Mouse (Mus musculus) forebrain, postnatal 0 days (tissue): Measurements from ENCODE around the gene Icosl. TPM values are rescaled to one million over a fixed set of nuclear protein-coding genes. Genes with fewer than 3 reads are reported as not detected.

Experiments
- ATAC-seq: fragments of 200-750 bp; cut with Nextera tagmentation; 2 replicates; pipeline ENCODE4 v1.8.0; 2017; ENCODE audit warnings: mild to moderate bottlenecking, moderate library complexity
- DNase-seq: peaks from one replicate; pipeline ENCODE4 v3.0.0-alpha.2; 2015
- H3K27ac ChIP-seq: fragments of 300-500 bp; sonication (generic); 2 replicates; pipeline ENCODE4 v1.5.1; 2014; ENCODE audit warnings: low read depth, mild to moderate bottlenecking, antibody characterized with exemption, low read length, moderate library complexity, mixed read lengths
- H3K27me3 ChIP-seq: fragments of 300-500 bp; sonication (generic); 2 replicates; pipeline ENCODE4 v1.6.1; 2014; ENCODE audit warnings: mild to moderate bottlenecking, low read length, mixed read lengths; ENCODE audit not compliant: insufficient read depth
- H3K36me3 ChIP-seq: fragments of 300-500 bp; sonication (generic); 2 replicates; pipeline ENCODE4 v1.6.1; 2014; ENCODE audit warnings: mild to moderate bottlenecking, moderate library complexity; ENCODE audit not compliant: insufficient read depth
- H3K4me1 ChIP-seq: fragments of 300-500 bp; sonication (generic); 2 replicates; pipeline ENCODE4 v1.6.1; 2014; ENCODE audit warnings: antibody characterized with exemption; ENCODE audit not compliant: insufficient read depth
- H3K4me2 ChIP-seq: fragments of 300-500 bp; sonication (generic); 2 replicates; pipeline ENCODE4 v1.6.1; 2014; ENCODE audit warnings: low read depth, mild to moderate bottlenecking, moderate library complexity
- H3K4me3 ChIP-seq: fragments of 300-500 bp; sonication (generic); 2 replicates; pipeline ENCODE4 v1.5.1; 2014; ENCODE audit warnings: low read depth, low read length, mixed read lengths
- H3K9ac ChIP-seq: fragments of 300-500 bp; sonication (generic); 2 replicates; pipeline ENCODE4 v1.6.1; 2014; ENCODE audit warnings: mild to moderate bottlenecking
- H3K9me3 ChIP-seq: fragments of 300-500 bp; sonication (generic); 2 replicates; pipeline ENCODE4 v1.6.1; 2016; ENCODE audit warnings: low read length
- CTCF ChIP-seq: sonication (generic); IDR thresholded peaks from 2 replicates; pipeline ENCODE4 v1.5.1; 2016; ENCODE audit warnings: antibody characterized with exemption, control low read depth, low read depth
- WGBS: fragments of 180-500 bp; shearing (Covaris S2); extraction: QIAGEN DNeasy Blood & Tissue Kit; methylation state at CpG from one replicate; pipeline ENCODE4 v1.1.7; 2014; 5-methylcytosine and 5-hydroxymethylcytosine counted together
- polyA plus RNA-seq: library from polyadenylated mRNA; unstranded; fragments of >200 nt; fragmentation: Nextera tagmentation; extraction: Ambion mirVana; gene quantifications from 2 replicates; pipeline ENCODE4 v1.2.1, GENCODE M21; 2015
- total RNA-seq: library from RNA; depleted of rRNA; stranded (reverse); fragments of >200 nt; gene quantifications from 2 replicates; pipeline ENCODE4 v1.2.3, GENCODE M21; 2014

Icosl gene
- total and polyA plus RNA-seq, 2 experiments from 2014 or later: 0.91 to 1.9 TPM

- DNase-seq (no peak), ATAC-seq (no peak)
- Histone ChIP-seq H3K4me2 (no peak overlapping the region), H3K9ac (no peak overlapping the region), H3K36me3 (no peaks in the 10 kb centered on the region), H3K4me3 (no peak overlapping the region), H3K9me3 (no peaks in the 10 kb centered on the region), H3K27me3 (no peaks in the 10 kb centered on the region), H3K27ac (no peak overlapping the region), H3K4me1 (no peaks in the 10 kb centered on the region)
- TF ChIP-seq CTCF: no peak
- WGBS: 59% methylated on average over 11 of the region's 11 CpGs
Observed at GRCm38 (mm10) chr10:78049519-78050035, 19.5 kb upstream of the Icosl start.

GRCm38 (mm10) chr10:78054633-78055565 lies 14.2 kb upstream of the Icosl start:
- H3K4me2 ChIP-seq: no peak overlapping the region

GRCm38 (mm10) chr10:78057056-78057455 lies 12.0 kb upstream of the Icosl start:
- 90% methylated on average over 8 of the region's 8 CpGs for WGBS
- Histone ChIP-seq H3K36me3 (no peaks in the 10 kb centered on the region), H3K9me3 (no peaks in the 10 kb centered on the region), H3K4me1 (no peaks in the 10 kb centered on the region), H3K27ac (no peak overlapping the region), H3K4me2 (no peak overlapping the region), H3K4me3 (no peak overlapping the region), H3K9ac (no peak overlapping the region), H3K27me3 (no peaks in the 10 kb centered on the region)
- no peak for ATAC-seq
- DNase-seq: no peak
- TF ChIP-seq CTCF: no peak

More at GRCm38 (mm10) chr10:78054633-78055565, 14.2 kb upstream of the Icosl start:
- WGBS: 73% methylated on average over 19 of the region's 19 CpGs
- H3K36me3 ChIP-seq: no peaks in the 10 kb centered on the region
- no peak for ATAC-seq
- no peak for DNase-seq
- no peaks in the 10 kb centered on the region for H3K4me1 ChIP-seq
- TF ChIP-seq CTCF: no peak
- no peak overlapping the region for H3K27ac ChIP-seq
- H3K4me3 ChIP-seq: no peak overlapping the region
- H3K9ac ChIP-seq: no peak overlapping the region
- H3K27me3 ChIP-seq: no peaks in the 10 kb centered on the region
- no peaks in the 10 kb centered on the region for H3K9me3 ChIP-seq

- H3K27me3 ChIP-seq: no peaks in the 10 kb centered on the region
- no peak for DNase-seq
- TF ChIP-seq CTCF: no peak
- no peaks in the 10 kb centered on the region for H3K4me1 ChIP-seq
- H3K9ac ChIP-seq: no peak overlapping the region
- ATAC-seq: no peak
- no peaks in the 10 kb centered on the region for H3K9me3 ChIP-seq
- H3K27ac ChIP-seq: no peak overlapping the region
- no peak overlapping the region for H3K4me2 ChIP-seq
- no peaks in the 10 kb centered on the region for H3K36me3 ChIP-seq
- no peak overlapping the region for H3K4me3 ChIP-seq
- WGBS: 85% methylated on average over 9 of the region's 9 CpGs
Observed at GRCm38 (mm10) chr10:78063122-78063521, 6.0 kb upstream of the Icosl start.

- TF ChIP-seq CTCF: 0 out of 2 replicates have a peak, but pooled peaks have one; percentile 4
- no peak overlapping the region for H3K9ac ChIP-seq
- H3K27me3 ChIP-seq: peaks cover 5% of the 10 kb centered on the region; the same call in 1 of the 2 replicates
- peaks cover 10% of the 10 kb centered on the region for H3K4me1 ChIP-seq
- DNase-seq (no peak), ATAC-seq (no peak)
- H3K9me3 ChIP-seq: no peaks in the 10 kb centered on the region
- no peak overlapping the region for H3K4me2 ChIP-seq
- H3K27ac ChIP-seq: no peak overlapping the region
- H3K4me3 ChIP-seq: no peak overlapping the region
- no peaks in the 10 kb centered on the region for H3K36me3 ChIP-seq
- 49% methylated on average over 4 of the region's 4 CpGs for WGBS
Observed at GRCm38 (mm10) chr10:78067226-78067625, 1.9 kb upstream of the Icosl start.

- WGBS: 25% methylated on average over 11 of the region's 11 CpGs
- Histone ChIP-seq H3K27me3 (peaks cover 5% of the 10 kb centered on the region; the same call in 1 of the 2 replicates), H3K4me1 (peaks cover 10% of the 10 kb centered on the region), H3K9me3 (no peaks in the 10 kb centered on the region), H3K36me3 (no peaks in the 10 kb centered on the region), H3K27ac (no peak overlapping the region), H3K9ac (no peak overlapping the region), H3K4me2 (peak overlapping the region; percentile 99), H3K4me3 (peak overlapping the region; percentile 49)
- TF ChIP-seq CTCF: no peak
- DNase-seq (no peak), ATAC-seq (no peak)
Observed at GRCm38 (mm10) chr10:78068541-78068940, 561 bp upstream of the Icosl start.

- WGBS: 90% methylated on average over 4 of the region's 4 CpGs
- DNase-seq (no peak), ATAC-seq (no peak)
- Histone ChIP-seq H3K4me2 (no peak overlapping the region), H3K9ac (no peak overlapping the region), H3K36me3 (no peaks in the 10 kb centered on the region), H3K27ac (no peak overlapping the region), H3K4me1 (peaks cover 4% of the 10 kb centered on the region), H3K9me3 (no peaks in the 10 kb centered on the region), H3K27me3 (no peaks in the 10 kb centered on the region), H3K4me3 (no peak overlapping the region)
- no peak for TF ChIP-seq CTCF
Observed at GRCm38 (mm10) chr10:78074151-78074550, 5.0 kb downstream of the Icosl start.
